Mouse (Mus musculus): Measurements from ENCODE around the gene Ctu1.

GRCm38 (mm10) chr7:43672581-43673260 is 905 bp downstream of the Ctu1 start:
- TF ChIP-seq CTCF (IDR thresholded peaks at IDR 0.05; ENCODE audit: borderline replicate concordance, extremely low read depth, insufficient read depth, insufficient read length) (no peak), POLR2A (IDR thresholded peaks at IDR 0.05; ENCODE audit: borderline replicate concordance, extremely low read depth, insufficient read depth, insufficient read length, poor library complexity, severe bottlenecking) (no peak)
